Mouse (Mus musculus) hindbrain, embryonic 11.5 days (tissue): ENCODE measurements around the gene Bag3. TPM values are rescaled to one million over a fixed set of nuclear protein-coding genes. Genes with fewer than 3 reads are reported as not detected.

Experiments used
- ATAC-seq: fragments of 200-750 bp; cut with Nextera tagmentation; 2 replicates; pipeline ENCODE4 v1.8.0; 2017; ENCODE audit warnings: mild to moderate bottlenecking, moderate TSS enrichment, moderate library complexity; ENCODE audit not compliant: low FRiP score
- DNase-seq: peaks from one replicate; pipeline ENCODE4 v3.0.0-alpha.2; 2015; ENCODE audit warnings: low spot score
- H3K27ac ChIP-seq: fragments of 300-500 bp; sonication (generic); 2 replicates; pipeline ENCODE4 v1.5.1; 2014; ENCODE audit warnings: mild to moderate bottlenecking, low read depth, low read length
- H3K27me3 ChIP-seq: fragments of 300-500 bp; sonication (generic); 2 replicates; pipeline ENCODE4 v1.6.1; 2014; ENCODE audit warnings: mild to moderate bottlenecking, low read length, moderate library complexity, mixed read lengths; ENCODE audit not compliant: control insufficient read depth, insufficient read depth
- H3K36me3 ChIP-seq: fragments of 300-500 bp; sonication (generic); 2 replicates; pipeline ENCODE4 v1.6.1; 2014; ENCODE audit warnings: mild to moderate bottlenecking, low read length, moderate library complexity, mixed read lengths; ENCODE audit not compliant: control insufficient read depth, insufficient read depth
- H3K4me1 ChIP-seq: fragments of 300-500 bp; sonication (generic); replicated peaks from 2 replicates; pipeline ENCODE4 v1.6.1; 2014; ENCODE audit warnings: low read length, mixed read lengths; ENCODE audit not compliant: control insufficient read depth, insufficient read depth
- H3K4me2 ChIP-seq: fragments of 300-500 bp; sonication (generic); replicated peaks from 2 replicates; pipeline ENCODE4 v1.6.1; 2014; ENCODE audit warnings: mild to moderate bottlenecking, low read depth, low read length
- H3K4me3 ChIP-seq: fragments of 300-500 bp; sonication (generic); 2 replicates; pipeline ENCODE4 v1.5.1; 2014; ENCODE audit warnings: low read depth, low read length
- H3K9ac ChIP-seq: fragments of 300-500 bp; sonication (generic); 2 replicates; pipeline ENCODE4 v1.6.1; 2014; ENCODE audit warnings: low read depth, low read length
- H3K9me3 ChIP-seq: fragments of 300-500 bp; sonication (generic); 2 replicates; pipeline ENCODE4 v1.6.1; 2016; ENCODE audit warnings: low read length; ENCODE audit not compliant: control insufficient read depth
- WGBS: fragments of 180-500 bp; shearing (Covaris S2); extraction: QIAGEN DNeasy Blood & Tissue Kit; methylation state at CpG from one replicate; pipeline ENCODE4 v1.1.7; 2014; 5-methylcytosine and 5-hydroxymethylcytosine counted together
- polyA plus RNA-seq: library from polyadenylated mRNA; unstranded; fragments of >200 nt; fragmentation: Nextera tagmentation; extraction: Ambion mirVana; gene quantifications from 2 replicates; pipeline ENCODE4 v1.2.1, GENCODE M21; 2014

Gene Bag3
- polyA plus RNA-seq, 1 experiment from 2014 or later = 5.6 TPM

GRCm38 (mm10) chr7:128516346-128516745 is 7.1 kb upstream of the Bag3 start:
- DNase-seq (no peak), ATAC-seq (no peak)
- no peaks in the 10 kb centered on the region for H3K9me3 ChIP-seq
- H3K36me3 ChIP-seq = no peaks in the 10 kb centered on the region
- 87% methylated on average over 4 of the region's 4 CpGs for WGBS
- no peaks in the 10 kb centered on the region for H3K4me1 ChIP-seq
- H3K27ac ChIP-seq = no peak overlapping the region
- no peak overlapping the region for H3K4me2 ChIP-seq
- no peak overlapping the region for H3K4me3 ChIP-seq
- H3K27me3 ChIP-seq = no peaks in the 10 kb centered on the region
- no peak overlapping the region for H3K9ac ChIP-seq

GRCm38 (mm10) chr7:128519316-128520050 is 3.9 kb upstream of the Bag3 start:
- 76% methylated on average over 16 of the region's 16 CpGs for WGBS
- ATAC-seq = no peak
- DNase-seq = no peak
- Histone ChIP-seq H3K36me3 (no peaks in the 10 kb centered on the region), H3K4me1 (no peaks in the 10 kb centered on the region; the same call in 1 of the 2 replicates), H3K9me3 (no peaks in the 10 kb centered on the region), H3K4me2 (no peak overlapping the region), H3K27ac (no peak overlapping the region), H3K9ac (no peak overlapping the region), H3K4me3 (no peak overlapping the region), H3K27me3 (peaks cover 11% of the 10 kb centered on the region)

GRCm38 (mm10) chr7:128523962-128524581 is 656 bp downstream of the Bag3 start:
- DNase-seq = peak; percentile 68
- 0 out of 2 replicates have a peak overlapping the region, but pooled peaks have one; percentile 4 for H3K27ac ChIP-seq

GRCm38 (mm10) chr7:128524641-128525040 is 1.2 kb downstream of the Bag3 start:
- Histone ChIP-seq H3K4me1 (no peaks in the 10 kb centered on the region; the same call in 1 of the 2 replicates), H3K4me2 (peak overlapping the region; percentile 58; the same call in 1 of the 2 replicates), H3K27ac (no peak overlapping the region), H3K9ac (no peak overlapping the region), H3K4me3 (peak overlapping the region; percentile 41; the same call in 1 of the 2 replicates), H3K27me3 (peaks cover 11% of the 10 kb centered on the region), H3K9me3 (no peaks in the 10 kb centered on the region), H3K36me3 (no peaks in the 10 kb centered on the region)
- ATAC-seq (no peak), DNase-seq (no peak)
- 87% methylated on average over 3 of the region's 3 CpGs for WGBS

More at GRCm38 (mm10) chr7:128523962-128524581, 656 bp downstream of the Bag3 start:
- ATAC-seq = peak; percentile 60
- H3K27me3 ChIP-seq = peaks cover 11% of the 10 kb centered on the region
- no peaks in the 10 kb centered on the region; the same call in 1 of the 2 replicates for H3K4me1 ChIP-seq
- peak overlapping the region; percentile 41 for H3K4me3 ChIP-seq
- H3K9ac ChIP-seq = peak overlapping the region; percentile 57
- 2% methylated on average over 47 of the region's 51 CpGs for WGBS
- H3K9me3 ChIP-seq = no peaks in the 10 kb centered on the region
- H3K36me3 ChIP-seq = no peaks in the 10 kb centered on the region
- H3K4me2 ChIP-seq = peak overlapping the region; percentile 58

- H3K4me2 ChIP-seq = no peak overlapping the region
- H3K9ac ChIP-seq = no peak overlapping the region
- DNase-seq = no peak
- 78% methylated on average over 6 of the region's 6 CpGs for WGBS
- no peaks in the 10 kb centered on the region for H3K36me3 ChIP-seq
- H3K9me3 ChIP-seq = no peaks in the 10 kb centered on the region
- H3K27me3 ChIP-seq = peaks cover 10% of the 10 kb centered on the region
- ATAC-seq = no peak
- H3K4me1 ChIP-seq = no peaks in the 10 kb centered on the region; the same call in none of the 2 replicates
- H3K27ac ChIP-seq = no peak overlapping the region
- no peak overlapping the region for H3K4me3 ChIP-seq
These were observed 3.2 kb downstream of the Bag3 start for GRCm38 (mm10) chr7:128526611-128527010.

- no peaks in the 10 kb centered on the region for H3K36me3 ChIP-seq
- H3K9me3 ChIP-seq = no peaks in the 10 kb centered on the region
- ATAC-seq (no peak), DNase-seq (no peak)
- no peaks in the 10 kb centered on the region; the same call in none of the 2 replicates for H3K4me1 ChIP-seq
- H3K4me3 ChIP-seq = no peak overlapping the region
- 82% methylated on average over 9 of the region's 9 CpGs for WGBS
- H3K27ac ChIP-seq = no peak overlapping the region
- H3K27me3 ChIP-seq = peaks cover 7% of the 10 kb centered on the region
- H3K4me2 ChIP-seq = no peak overlapping the region
- H3K9ac ChIP-seq = no peak overlapping the region
These were observed 5.2 kb downstream of the Bag3 start for GRCm38 (mm10) chr7:128528596-128528995.

- no peaks in the 10 kb centered on the region; the same call in none of the 2 replicates for H3K4me1 ChIP-seq
- no peak overlapping the region for H3K9ac ChIP-seq
- ATAC-seq (no peak), DNase-seq (no peak)
- H3K36me3 ChIP-seq = no peaks in the 10 kb centered on the region
- no peak overlapping the region for H3K4me2 ChIP-seq
- H3K4me3 ChIP-seq = no peak overlapping the region
- H3K9me3 ChIP-seq = no peaks in the 10 kb centered on the region
- H3K27ac ChIP-seq = no peak overlapping the region
- 55% methylated on average over 6 of the region's 6 CpGs for WGBS
- peaks cover 2% of the 10 kb centered on the region for H3K27me3 ChIP-seq
These were observed 5.7 kb downstream of the Bag3 start for GRCm38 (mm10) chr7:128529126-128529525.

- Histone ChIP-seq H3K9ac (no peak overlapping the region), H3K4me2 (no peak overlapping the region), H3K4me3 (no peak overlapping the region), H3K9me3 (no peaks in the 10 kb centered on the region), H3K4me1 (no peaks in the 10 kb centered on the region; the same call in none of the 2 replicates), H3K27ac (peak overlapping the region; percentile 67; the same call in 1 of the 2 replicates), H3K36me3 (no peaks in the 10 kb centered on the region), H3K27me3 (no peaks in the 10 kb centered on the region)
- DNase-seq (no peak), ATAC-seq (no peak)
- 44% methylated on average over 14 of the region's 14 CpGs for WGBS
These were observed 6.2 kb downstream of the Bag3 start for GRCm38 (mm10) chr7:128529574-128530051.
